Mouse (Mus musculus) kidney, adult 2 months (tissue): ENCODE results near the gene Fh1.

Experiments
- CTCF ChIP-seq: fragments of 200-500 bp; conservative IDR thresholded peaks from 2 replicates; pipeline ENCODE4 v1.5.1; 2011; ENCODE audit warnings: low read depth, mild to moderate bottlenecking, control low read depth, low read length, moderate library complexity, mixed read lengths; ENCODE audit not compliant: insufficient read depth, insufficient read length
- POLR2A ChIP-seq: fragments of 200-500 bp; IDR thresholded peaks from one replicate; pipeline ENCODE4 v1.6.1; 2011; ENCODE audit warnings: low read depth, low read length, control low read depth

DNA sequence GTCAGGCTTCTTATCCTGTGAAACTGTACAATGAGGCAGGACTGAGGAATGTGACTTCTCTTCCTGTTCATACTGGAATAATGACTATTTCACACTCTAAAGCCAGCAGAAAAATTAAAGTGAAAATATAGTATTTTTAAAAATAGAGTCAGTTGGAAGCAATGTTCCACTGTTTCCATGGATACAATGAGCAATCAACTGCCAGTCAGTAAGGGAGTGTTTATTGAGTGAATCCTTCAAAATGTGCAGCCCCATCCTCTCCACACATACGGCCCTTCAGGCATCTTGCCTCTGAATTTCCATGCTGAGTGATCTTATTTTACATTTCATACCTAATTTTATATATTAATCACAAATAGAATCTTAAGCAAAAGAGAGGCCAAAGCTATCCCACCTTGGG, 74.8 kb downstream of the Fh1 start:
- no peak for TF ChIP-seq CTCF
- TF ChIP-seq POLR2A, result no peak
